Mouse (Mus musculus): Measurements from ENCODE around the gene Htr6.

Htr6 gene

GRCm38 (mm10) chr4:139088982-139089671, 13.8 kb upstream of the Htr6 start:
- in situ Hi-C loops (cut with MboI, MseI), result loop anchor here (10.0 to 25.0 kb wide), 2 partner anchors 136 to 173 kb away; no protein-coding TSS in a partner anchor

- in situ Hi-C loops (cut with MboI, MseI), result loop anchor here (10.0 to 25.0 kb wide), 2 partner anchors 138 to 175 kb away; no protein-coding TSS in a partner anchor
These were observed 11.6 kb upstream of the Htr6 start for GRCm38 (mm10) chr4:139086984-139087383.

GRCm38 (mm10) chr4:139086037-139086436, 10.7 kb upstream of the Htr6 start:
- in situ Hi-C loops (cut with MboI, MseI), result loop anchor here (10.0 to 25.0 kb wide), 2 partner anchors 139 to 176 kb away; no protein-coding TSS in a partner anchor

GRCm38 (mm10) chr4:139085337-139085736, 10.0 kb upstream of the Htr6 start:
- in situ Hi-C loops (cut with MboI, MseI), result loop anchor here (10.0 to 25.0 kb wide), 2 partner anchors 139 to 177 kb away; no protein-coding TSS in a partner anchor

- in situ Hi-C loops (cut with MboI, MseI), result loop anchor here (5.0 to 25.0 kb wide), 3 partner anchors 142 to 179 kb away; no protein-coding TSS in a partner anchor
These were observed 7.6 kb upstream of the Htr6 start for GRCm38 (mm10) chr4:139082790-139083564.

- in situ Hi-C loops (cut with MboI, MseI), result loop anchor here (5.0 to 25.0 kb wide), 3 partner anchors 143 to 181 kb away; no protein-coding TSS in a partner anchor
These were observed 6.0 kb upstream of the Htr6 start for GRCm38 (mm10) chr4:139081270-139081931.

- in situ Hi-C loops (cut with MboI, MseI), result loop anchor here (5.0 to 25.0 kb wide), 3 partner anchors 145 to 182 kb away; no protein-coding TSS in a partner anchor
These were observed 4.9 kb upstream of the Htr6 start for GRCm38 (mm10) chr4:139080259-139080658.

GRCm38 (mm10) chr4:139079439-139079838, 4.1 kb upstream of the Htr6 start:
- in situ Hi-C loops (cut with MboI, MseI), result loop anchor here in 1 of 2 experiments (25.0 kb wide), 1 partner anchor 183 kb away; no protein-coding TSS in a partner anchor

- in situ Hi-C loops (cut with MboI, MseI), result loop anchor here in 1 of 2 experiments (25.0 kb wide), 1 partner anchor 184 kb away; no protein-coding TSS in a partner anchor
These were observed 3.4 kb upstream of the Htr6 start for GRCm38 (mm10) chr4:139078726-139079125.

GRCm38 (mm10) chr4:139078313-139078712, 2.9 kb upstream of the Htr6 start:
- in situ Hi-C loops (cut with MboI, MseI), result loop anchor here in 1 of 2 experiments (25.0 kb wide), 1 partner anchor 184 kb away; no protein-coding TSS in a partner anchor

- in situ Hi-C loops (cut with MboI, MseI), result loop anchor here in 1 of 2 experiments (25.0 kb wide), 1 partner anchor 186 kb away; no protein-coding TSS in a partner anchor
These were observed 545 bp upstream of the Htr6 start for GRCm38 (mm10) chr4:139075915-139076314.

- in situ Hi-C loops (cut with MboI, MseI), result loop anchor here in 1 of 2 experiments (25.0 kb wide), 1 partner anchor 988 kb away; no protein-coding TSS in a partner anchor
These were observed 1.3 kb downstream of the Htr6 start for GRCm38 (mm10) chr4:139074060-139074459.

GRCm38 (mm10) chr4:139068287-139068686, 7.1 kb downstream of the Htr6 start:
- in situ Hi-C loops (cut with MboI, MseI), result loop anchor here in 1 of 2 experiments (25.0 kb wide), 1 partner anchor 994 kb away; no protein-coding TSS in a partner anchor

GRCm38 (mm10) chr4:139064831-139065230, 10.5 kb downstream of the Htr6 start:
- in situ Hi-C loops (cut with MboI, MseI), result loop anchor here in 1 of 2 experiments (25.0 kb wide), 1 partner anchor 997 kb away; no protein-coding TSS in a partner anchor

- in situ Hi-C loops (cut with MboI, MseI), result loop anchor here in 1 of 2 experiments (25.0 kb wide), 1 partner anchor 1003 kb away; no protein-coding TSS in a partner anchor
These were observed 15.8 kb downstream of the Htr6 start for GRCm38 (mm10) chr4:139059569-139059968.

- in situ Hi-C loops (cut with MboI, MseI), result loop anchor here in 1 of 2 experiments (25.0 kb wide), 1 partner anchor 1004 kb away; no protein-coding TSS in a partner anchor
These were observed 17.3 kb downstream of the Htr6 start for GRCm38 (mm10) chr4:139058029-139058428.

- in situ Hi-C loops (cut with MboI, MseI), result loop anchor here in 1 of 2 experiments (25.0 kb wide), 1 partner anchor 1005 kb away; no protein-coding TSS in a partner anchor
These were observed 18.1 kb downstream of the Htr6 start for GRCm38 (mm10) chr4:139057291-139057690.

GRCm38 (mm10) chr4:139055744-139056143, 19.6 kb downstream of the Htr6 start:
- in situ Hi-C loops (cut with MboI, MseI), result loop anchor here in 1 of 2 experiments (25.0 kb wide), 1 partner anchor 1007 kb away; no protein-coding TSS in a partner anchor

GRCm38 (mm10) chr4:139055336-139055735, 20.0 kb downstream of the Htr6 start:
- in situ Hi-C loops (cut with MboI, MseI), result loop anchor here in 1 of 2 experiments (25.0 kb wide), 1 partner anchor 1007 kb away; no protein-coding TSS in a partner anchor

- in situ Hi-C loops (cut with MboI, MseI), result loop anchor here in 1 of 2 experiments (25.0 kb wide), 1 partner anchor 1008 kb away; no protein-coding TSS in a partner anchor
These were observed 21.0 kb downstream of the Htr6 start for GRCm38 (mm10) chr4:139054300-139054923.
